Mouse (Mus musculus): Measurements from ENCODE around the gene Itga7. TPM values are rescaled to one million over a fixed set of nuclear protein-coding genes. Genes with fewer than 3 reads are reported as not detected.

Itga7 gene
- polyA plus RNA-seq, 1 experiment from 2014 or later, result 7.2 TPM

DNA sequence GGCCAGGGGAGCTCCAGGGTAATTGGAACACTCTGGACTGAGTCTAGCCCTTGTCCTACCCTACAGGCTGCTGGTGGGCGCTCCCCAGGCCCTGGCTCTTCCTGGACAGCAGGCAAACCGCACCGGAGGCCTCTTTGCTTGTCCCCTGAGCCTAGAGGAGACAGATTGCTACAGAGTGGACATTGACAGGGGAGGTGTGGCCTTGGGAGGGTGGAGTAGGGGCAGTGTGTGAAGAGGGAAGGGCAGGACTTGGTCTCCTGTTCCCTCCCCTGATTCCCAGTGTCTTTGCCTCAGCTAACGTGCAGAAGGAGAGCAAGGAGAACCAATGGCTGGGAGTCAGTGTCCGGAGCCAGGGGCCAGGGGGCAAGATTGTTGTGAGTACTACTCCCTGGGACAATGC is 5.4 kb downstream of the Itga7 start:
- peaks cover 7% of the 10 kb centered on the region for H3K4me1 ChIP-seq (replicated peaks; ENCODE audit: control insufficient read depth, insufficient read depth, low read length)
- H3K36me3 ChIP-seq (replicated peaks; ENCODE audit: control insufficient read depth, insufficient read depth), result no peaks in the 10 kb centered on the region
- ATAC-seq (ENCODE audit: low FRiP score) (no peak), DNase-seq (ENCODE audit: low spot score) (no peak)
- H3K27me3 ChIP-seq (ENCODE audit: control insufficient read depth, insufficient read depth, low read length), result peaks cover 22% of the 10 kb centered on the region
- H3K9me3 ChIP-seq (ENCODE audit: control insufficient read depth, low read length), result no peaks in the 10 kb centered on the region
- 48% methylated on average over 5 of the region's 5 CpGs for WGBS
- no peak overlapping the region for H3K9ac ChIP-seq
- no peak overlapping the region for H3K4me2 ChIP-seq (replicated peaks)
- H3K27ac ChIP-seq, result no peak overlapping the region
- no peak overlapping the region for H3K4me3 ChIP-seq (replicated peaks; ENCODE audit: low read length)

DNA sequence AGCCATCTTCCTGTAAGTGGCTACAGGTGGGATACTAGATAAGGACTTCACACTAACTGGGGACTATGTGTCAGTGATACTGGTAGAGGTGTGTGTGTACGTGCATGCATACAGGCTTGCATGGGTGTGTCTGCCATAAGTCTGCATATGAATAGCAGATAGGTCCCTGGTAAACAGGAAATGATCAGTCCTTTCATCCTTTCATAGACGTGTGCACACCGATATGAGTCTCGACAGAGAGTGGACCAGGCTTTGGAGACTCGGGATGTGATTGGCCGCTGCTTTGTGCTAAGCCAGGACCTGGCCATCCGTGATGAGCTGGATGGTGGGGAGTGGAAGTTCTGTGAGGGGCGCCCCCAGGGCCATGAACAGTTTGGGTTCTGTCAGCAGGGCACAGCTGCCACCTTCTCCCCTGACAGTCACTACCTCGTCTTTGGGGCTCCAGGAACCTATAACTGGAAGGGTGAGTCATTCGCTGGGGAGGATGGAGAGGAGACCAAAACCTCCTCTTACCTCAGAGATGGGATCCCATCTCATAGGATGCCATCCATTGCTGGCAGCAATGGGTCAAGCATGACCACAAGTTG is 7.0 kb downstream of the Itga7 start:
- no peaks in the 10 kb centered on the region for H3K9me3 ChIP-seq (ENCODE audit: control insufficient read depth, low read length)
- DNase-seq (ENCODE audit: low spot score) (no peak), ATAC-seq (ENCODE audit: low FRiP score) (no peak)
- no peak overlapping the region for H3K9ac ChIP-seq
- 87% methylated on average over 10 of the region's 10 CpGs for WGBS
- H3K4me1 ChIP-seq (replicated peaks; ENCODE audit: control insufficient read depth, insufficient read depth, low read length), result no peaks in the 10 kb centered on the region
- H3K4me3 ChIP-seq (replicated peaks; ENCODE audit: low read length), result no peak overlapping the region
- H3K4me2 ChIP-seq (replicated peaks), result no peak overlapping the region
- no peaks in the 10 kb centered on the region for H3K36me3 ChIP-seq (replicated peaks; ENCODE audit: control insufficient read depth, insufficient read depth)
- no peak overlapping the region for H3K27ac ChIP-seq
- peaks cover 6% of the 10 kb centered on the region for H3K27me3 ChIP-seq (ENCODE audit: control insufficient read depth, insufficient read depth, low read length)

DNA sequence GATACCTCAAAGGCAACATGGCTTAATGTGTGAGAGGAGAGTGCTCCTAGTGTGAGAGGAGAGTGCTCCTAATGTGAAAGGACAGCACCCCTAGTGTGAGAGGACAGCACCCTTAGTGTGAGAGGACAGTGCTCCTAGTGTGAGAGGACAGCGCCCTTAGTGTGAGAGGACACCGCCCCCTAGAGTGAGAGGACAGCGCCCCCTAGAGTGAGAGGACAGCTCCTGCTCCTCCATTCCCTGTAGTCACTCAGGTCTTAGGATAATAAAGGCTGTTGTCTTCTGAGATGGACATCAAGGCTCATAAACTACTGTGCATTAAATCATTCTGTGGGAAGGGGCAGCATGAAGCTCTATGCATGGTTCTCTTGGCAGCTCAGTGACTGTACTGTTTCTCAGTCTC is 12.1 kb downstream of the Itga7 start:
- 15% methylated on average over 3 of the region's 3 CpGs for WGBS

DNA sequence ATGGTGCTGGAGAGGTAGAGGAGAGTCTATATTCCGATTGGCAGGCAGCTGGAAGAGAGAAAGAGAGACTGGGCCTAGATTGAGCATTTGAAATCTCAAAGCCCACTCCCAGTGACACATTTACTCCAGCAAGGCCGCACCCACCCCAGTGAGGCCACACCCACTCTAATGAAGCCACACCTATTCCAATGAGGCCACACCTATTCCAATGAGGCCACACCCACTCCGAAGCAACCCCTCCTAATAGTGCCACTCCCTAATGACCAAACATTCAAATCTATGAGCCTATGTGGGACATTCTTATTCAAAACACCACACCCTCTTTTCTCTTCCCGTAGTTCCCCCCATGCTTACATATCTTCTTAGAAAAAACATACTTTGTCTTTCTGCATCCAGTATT is 13.9 kb downstream of the Itga7 start:
- Histone ChIP-seq H3K4me1 (replicated peaks; ENCODE audit: control insufficient read depth, insufficient read depth, low read length) (no peaks in the 10 kb centered on the region), H3K27me3 (ENCODE audit: control insufficient read depth, insufficient read depth, low read length) (no peaks in the 10 kb centered on the region), H3K4me2 (replicated peaks) (no peak overlapping the region), H3K9ac (no peak overlapping the region), H3K4me3 (replicated peaks; ENCODE audit: low read length) (no peak overlapping the region), H3K27ac (no peak overlapping the region), H3K9me3 (ENCODE audit: control insufficient read depth, low read length) (no peaks in the 10 kb centered on the region), H3K36me3 (replicated peaks; ENCODE audit: control insufficient read depth, insufficient read depth) (no peaks in the 10 kb centered on the region)
- ATAC-seq (ENCODE audit: low FRiP score) (no peak), DNase-seq (ENCODE audit: low spot score) (no peak)
- 88% methylated on average over 4 of the region's 4 CpGs for WGBS

More for the DNA sequence above, 12.1 kb downstream of the Itga7 start:
- H3K4me3 ChIP-seq (replicated peaks; ENCODE audit: low read length), result no peak overlapping the region
- H3K27ac ChIP-seq, result no peak overlapping the region
- no peak overlapping the region for H3K4me2 ChIP-seq (replicated peaks)
- no peaks in the 10 kb centered on the region for H3K36me3 ChIP-seq (replicated peaks; ENCODE audit: control insufficient read depth, insufficient read depth)
- H3K9me3 ChIP-seq (ENCODE audit: control insufficient read depth, low read length), result no peaks in the 10 kb centered on the region
- H3K9ac ChIP-seq, result no peak overlapping the region
- H3K4me1 ChIP-seq (replicated peaks; ENCODE audit: control insufficient read depth, insufficient read depth, low read length), result no peaks in the 10 kb centered on the region
- DNase-seq (ENCODE audit: low spot score), result no peak
- H3K27me3 ChIP-seq (ENCODE audit: control insufficient read depth, insufficient read depth, low read length), result no peaks in the 10 kb centered on the region
- ATAC-seq (ENCODE audit: low FRiP score), result no peak

DNA sequence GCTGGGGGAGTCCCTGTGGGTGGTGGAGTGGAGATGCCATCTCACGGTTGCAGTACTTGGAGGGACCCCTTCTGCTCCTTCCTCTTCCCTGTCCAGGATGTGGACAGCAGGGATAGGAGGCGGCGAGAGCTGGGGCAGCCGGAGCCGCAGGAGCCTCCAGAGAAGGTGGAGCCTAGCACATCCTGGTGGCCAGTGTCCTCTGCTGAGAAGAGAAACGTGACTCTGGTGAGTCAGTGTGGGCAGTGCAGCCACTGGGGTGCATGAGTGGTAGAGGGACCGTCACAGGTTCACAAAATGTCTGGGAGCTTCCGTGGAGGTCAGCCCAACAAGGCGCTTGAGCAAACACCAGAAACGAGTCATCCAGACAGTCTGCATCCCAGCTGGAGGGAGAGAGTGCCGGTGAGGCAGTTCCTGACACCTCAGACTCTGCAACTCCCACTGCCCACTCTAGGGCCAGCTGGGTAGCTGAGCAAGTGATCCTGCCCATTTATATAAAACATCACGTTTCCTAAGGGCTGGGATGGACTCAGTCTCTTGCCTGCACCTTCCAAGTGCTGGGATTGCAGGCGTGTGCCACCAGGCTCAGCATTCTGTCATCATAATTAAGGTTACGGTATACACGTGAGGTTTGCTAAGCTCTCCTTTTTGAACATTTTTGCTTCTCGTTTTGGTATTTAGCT is 16.7 kb downstream of the Itga7 start:
- Histone ChIP-seq H3K4me2 (replicated peaks) (no peak overlapping the region), H3K27me3 (ENCODE audit: control insufficient read depth, insufficient read depth, low read length) (no peaks in the 10 kb centered on the region), H3K27ac (no peak overlapping the region), H3K9ac (no peak overlapping the region), H3K4me1 (replicated peaks; ENCODE audit: control insufficient read depth, insufficient read depth, low read length) (no peaks in the 10 kb centered on the region), H3K4me3 (replicated peaks; ENCODE audit: low read length) (no peak overlapping the region), H3K9me3 (ENCODE audit: control insufficient read depth, low read length) (no peaks in the 10 kb centered on the region), H3K36me3 (replicated peaks; ENCODE audit: control insufficient read depth, insufficient read depth) (no peaks in the 10 kb centered on the region)
- WGBS, result 71% methylated on average over 15 of the region's 16 CpGs
- no peak for ATAC-seq (ENCODE audit: low FRiP score)
- no peak for DNase-seq (ENCODE audit: low spot score)

DNA sequence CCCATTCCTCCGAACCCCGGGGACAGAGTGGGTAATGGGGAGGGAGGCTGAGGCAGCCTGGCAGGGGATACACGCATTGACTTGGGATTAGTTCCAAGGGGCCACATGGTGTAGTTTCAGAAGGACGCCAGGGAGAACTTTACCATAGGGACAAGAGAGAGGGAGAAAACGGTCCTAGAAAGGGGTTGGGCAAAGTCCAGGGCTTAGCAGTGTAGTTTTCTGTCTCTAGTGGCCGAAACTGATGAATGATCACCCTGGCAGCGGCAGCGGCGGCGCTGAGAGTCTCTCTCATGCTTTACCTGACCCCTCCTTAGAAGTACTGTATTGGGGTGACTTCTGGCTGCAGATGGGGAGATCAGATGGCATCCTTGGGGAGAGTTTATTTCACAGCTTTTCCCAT is 24.7 kb downstream of the Itga7 start:
- Histone ChIP-seq H3K4me1 (replicated peaks; ENCODE audit: control insufficient read depth, insufficient read depth, low read length) (no peaks in the 10 kb centered on the region), H3K9ac (no peak overlapping the region), H3K27ac (no peak overlapping the region), H3K4me3 (replicated peaks; ENCODE audit: low read length) (no peak overlapping the region), H3K9me3 (ENCODE audit: control insufficient read depth, low read length) (no peaks in the 10 kb centered on the region), H3K36me3 (replicated peaks; ENCODE audit: control insufficient read depth, insufficient read depth) (no peaks in the 10 kb centered on the region), H3K4me2 (replicated peaks) (no peak overlapping the region), H3K27me3 (ENCODE audit: control insufficient read depth, insufficient read depth, low read length) (no peaks in the 10 kb centered on the region)
- DNase-seq (ENCODE audit: low spot score), result no peak
- 80% methylated on average over 10 of the region's 10 CpGs for WGBS
- ATAC-seq (ENCODE audit: low FRiP score), result no peak

DNA sequence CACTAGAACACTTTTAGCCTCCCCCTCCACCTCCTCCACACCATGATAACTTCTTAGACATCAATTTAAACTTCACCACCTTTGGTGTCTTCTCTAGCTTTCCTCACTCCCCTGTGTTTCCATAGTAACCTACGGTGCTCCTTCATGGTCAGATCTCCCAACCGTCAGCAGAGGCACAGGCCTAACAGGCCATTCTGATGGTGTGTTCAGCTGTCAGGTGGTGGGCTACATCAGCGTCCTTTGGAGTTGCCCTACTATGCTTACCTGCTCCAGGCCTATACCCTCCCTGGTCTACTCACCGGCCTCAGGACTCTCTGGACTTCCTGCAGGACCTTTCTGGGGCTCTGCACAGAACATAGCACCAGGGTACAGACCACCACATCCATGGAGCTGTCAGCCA is 26.5 kb downstream of the Itga7 start:
- no peaks in the 10 kb centered on the region for H3K9me3 ChIP-seq (ENCODE audit: control insufficient read depth, low read length)

DNA sequence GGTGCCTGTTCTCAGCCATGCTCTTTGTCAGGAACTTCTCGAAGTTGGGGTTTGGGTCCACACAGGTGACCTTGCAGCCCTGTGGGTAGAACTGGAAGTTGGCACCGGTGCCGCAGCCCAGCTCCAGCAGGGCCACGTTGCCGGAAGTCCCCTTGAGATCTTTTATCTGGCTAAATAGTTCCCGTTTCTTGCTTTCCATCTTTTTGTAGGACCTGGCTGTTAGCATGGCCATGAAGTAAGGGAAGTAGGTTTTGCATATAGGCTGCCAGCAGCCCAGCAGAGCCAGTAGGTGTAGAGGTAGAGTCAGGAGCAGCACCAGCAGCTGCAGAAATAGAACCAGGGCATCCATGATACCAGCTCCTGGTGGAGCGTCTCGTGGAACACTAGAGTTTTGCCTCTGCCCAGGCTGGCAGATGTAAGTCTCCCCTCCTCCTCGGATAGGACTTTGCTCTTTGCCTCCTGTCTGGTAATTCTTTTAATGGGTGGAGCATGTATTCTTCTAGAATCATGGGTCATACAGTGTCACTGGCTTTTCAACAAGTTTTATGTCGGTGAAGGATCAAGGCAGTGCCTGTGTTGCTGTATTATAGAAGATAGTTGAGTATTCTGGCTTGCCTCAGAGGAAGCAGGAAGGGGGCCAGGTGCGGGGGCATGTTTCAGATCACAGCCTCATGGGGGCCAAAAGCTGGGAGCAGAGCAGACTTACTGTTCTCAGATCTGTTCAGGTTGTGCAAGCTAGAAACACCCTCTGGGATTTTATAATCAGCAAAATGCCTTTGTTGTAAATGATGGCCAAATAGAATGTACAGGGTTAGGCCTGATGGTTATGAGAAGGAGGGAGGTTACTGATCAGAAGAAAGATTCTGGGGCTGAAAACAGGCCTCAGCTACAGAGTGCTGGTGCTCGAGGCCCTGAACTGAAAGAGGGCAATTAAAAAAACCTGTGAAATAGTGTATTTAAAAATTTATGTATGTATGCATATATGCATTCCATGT is 27.3 kb downstream of the Itga7 start, which contains the start of gene Mettl7b:
Gene Mettl7b, minus strand, starts transcription at position 399 of the 995 bp plus-strand sequence.
- ATAC-seq (ENCODE audit: low FRiP score), result no peak
- no peak for DNase-seq (ENCODE audit: low spot score)
- no peak within 1 kb of the TSS for H3K4me2 ChIP-seq (replicated peaks)
- no peak within 1 kb of the TSS for H3K9ac ChIP-seq
- H3K36me3 ChIP-seq (replicated peaks; ENCODE audit: control insufficient read depth, insufficient read depth), result no peaks in the 10 kb centered on the region
- 85% methylated on average over 12 of the region's 12 CpGs for WGBS
- no peaks in the 10 kb centered on the region for H3K9me3 ChIP-seq (ENCODE audit: control insufficient read depth, low read length)
- H3K27ac ChIP-seq, result no peak within 1 kb of the TSS
- no peaks in the 10 kb centered on the region for H3K27me3 ChIP-seq (ENCODE audit: control insufficient read depth, insufficient read depth, low read length)
- H3K4me1 ChIP-seq (replicated peaks; ENCODE audit: control insufficient read depth, insufficient read depth, low read length), result no peaks in the 10 kb centered on the region
- H3K4me3 ChIP-seq (replicated peaks; ENCODE audit: low read length), result no peak within 1 kb of the TSS

More for the DNA sequence above, 26.5 kb downstream of the Itga7 start:
- H3K27me3 ChIP-seq (ENCODE audit: control insufficient read depth, insufficient read depth, low read length), result no peaks in the 10 kb centered on the region
- H3K36me3 ChIP-seq (replicated peaks; ENCODE audit: control insufficient read depth, insufficient read depth), result no peaks in the 10 kb centered on the region
- DNase-seq (ENCODE audit: low spot score) (no peak), ATAC-seq (ENCODE audit: low FRiP score) (no peak)
- H3K27ac ChIP-seq, result no peak overlapping the region
- 75% methylated on average over 4 of the region's 4 CpGs for WGBS
- no peak overlapping the region for H3K4me3 ChIP-seq (replicated peaks; ENCODE audit: low read length)
- H3K4me1 ChIP-seq (replicated peaks; ENCODE audit: control insufficient read depth, insufficient read depth, low read length), result no peaks in the 10 kb centered on the region
- no peak overlapping the region for H3K9ac ChIP-seq
- H3K4me2 ChIP-seq (replicated peaks), result no peak overlapping the region

DNA sequence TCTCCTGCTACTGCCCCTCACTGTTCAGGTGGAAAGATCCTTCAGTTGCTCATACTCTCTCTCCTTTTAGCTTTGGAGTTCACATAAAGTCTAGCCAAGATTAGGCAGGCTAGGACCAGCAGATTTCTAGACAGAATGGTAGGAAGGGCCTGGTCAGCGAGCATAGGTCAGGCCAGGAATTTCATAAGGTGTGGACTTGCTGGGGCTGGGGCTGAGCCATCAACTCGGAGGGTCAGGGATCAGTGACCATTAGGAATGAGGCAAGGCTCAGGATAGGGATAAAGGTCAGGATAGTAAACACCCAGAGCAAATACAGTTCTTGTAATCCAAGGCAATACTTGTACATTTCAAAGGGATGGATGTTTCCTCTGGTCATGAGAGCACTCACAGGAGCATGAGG is 31.3 kb downstream of the Itga7 start:
- DNase-seq (ENCODE audit: low spot score) (no peak), ATAC-seq (ENCODE audit: low FRiP score) (no peak)
- Histone ChIP-seq H3K9me3 (ENCODE audit: control insufficient read depth, low read length) (no peaks in the 10 kb centered on the region), H3K9ac (no peak overlapping the region), H3K4me3 (replicated peaks; ENCODE audit: low read length) (no peak overlapping the region), H3K27me3 (ENCODE audit: control insufficient read depth, insufficient read depth, low read length) (no peaks in the 10 kb centered on the region), H3K4me1 (replicated peaks; ENCODE audit: control insufficient read depth, insufficient read depth, low read length) (no peaks in the 10 kb centered on the region), H3K4me2 (replicated peaks) (no peak overlapping the region), H3K27ac (no peak overlapping the region), H3K36me3 (replicated peaks; ENCODE audit: control insufficient read depth, insufficient read depth) (no peaks in the 10 kb centered on the region)
- 70% methylated on average over 2 of the region's 2 CpGs for WGBS

Data from hindbrain, embryonic 14.5 days (tissue).